Mouse (Mus musculus) lung, embryonic 16.5 days (tissue): Measurements from ENCODE around the gene Saxo2. TPM values are rescaled to one million over a fixed set of nuclear protein-coding genes. Genes with fewer than 3 reads are reported as not detected.
A peak's percentile ranks its signal among the peaks of the same experiment; 100 is the strongest.

Experiments used
- ATAC-seq: fragments of 200-750 bp; cut with Nextera tagmentation; 2 replicates; pipeline ENCODE4 v1.8.0; 2017; ENCODE audit warnings: low read depth, mild to moderate bottlenecking, moderate library complexity
- H3K27ac ChIP-seq: fragments of 300-500 bp; sonication (generic); 2 replicates; pipeline ENCODE4 v1.5.1; 2014; ENCODE audit warnings: mild to moderate bottlenecking, control low read depth, low read length
- H3K27me3 ChIP-seq: fragments of 300-500 bp; sonication (generic); 2 replicates; pipeline ENCODE4 v1.6.1; 2014; ENCODE audit warnings: low read depth, low read length, mixed read lengths; ENCODE audit not compliant: control insufficient read depth, insufficient read depth
- H3K36me3 ChIP-seq: fragments of 300-500 bp; sonication (generic); 2 replicates; pipeline ENCODE4 v1.6.1; 2014; ENCODE audit warnings: low read length; ENCODE audit not compliant: control insufficient read depth, insufficient read depth
- H3K4me1 ChIP-seq: fragments of 300-500 bp; sonication (generic); replicated peaks from 2 replicates; pipeline ENCODE4 v1.6.1; 2014; ENCODE audit warnings: low read length, mixed read lengths; ENCODE audit not compliant: control insufficient read depth, insufficient read depth
- H3K4me2 ChIP-seq: fragments of 300-500 bp; sonication (generic); 2 replicates; pipeline ENCODE4 v1.6.1; 2014; ENCODE audit warnings: low read depth, low read length, control low read depth
- H3K4me3 ChIP-seq: fragments of 300-500 bp; sonication (generic); 2 replicates; pipeline ENCODE4 v1.5.1; 2014; ENCODE audit warnings: mild to moderate bottlenecking, low read length, control low read depth
- H3K9ac ChIP-seq: fragments of 300-500 bp; sonication (generic); 2 replicates; pipeline ENCODE4 v1.6.1; 2014; ENCODE audit warnings: low read length, control low read depth
- H3K9me3 ChIP-seq: fragments of 300-500 bp; sonication (generic); 2 replicates; pipeline ENCODE4 v1.6.1; 2016; ENCODE audit warnings: low read length; ENCODE audit not compliant: control insufficient read depth
- WGBS: fragments of 180-500 bp; shearing (Covaris S2); extraction: QIAGEN DNeasy Blood & Tissue Kit; methylation state at CpG from one replicate; pipeline ENCODE4 v1.1.7; 2014; 5-methylcytosine and 5-hydroxymethylcytosine counted together
- polyA plus RNA-seq: library from polyadenylated mRNA; unstranded; fragments of >200 nt; fragmentation: Nextera tagmentation; extraction: Ambion mirVana; gene quantifications from 2 replicates; pipeline ENCODE4 v1.2.1, GENCODE M21; 2015

Gene Saxo2
- polyA plus RNA-seq, 1 experiment from 2014 or later, result 12.7 TPM

GRCm38 (mm10) chr7:82647909-82648308, 419 bp downstream of the Saxo2 start:
- no peak for ATAC-seq
- peak overlapping the region; percentile 81 for H3K4me3 ChIP-seq
- no peak overlapping the region for H3K27ac ChIP-seq
- 21% methylated on average over 4 of the region's 4 CpGs for WGBS
- peak overlapping the region; percentile 79 for H3K9ac ChIP-seq
- peak overlapping the region; percentile 69 for H3K4me2 ChIP-seq
- H3K36me3 ChIP-seq, result no peaks in the 10 kb centered on the region
- no peaks in the 10 kb centered on the region for H3K9me3 ChIP-seq
- no peaks in the 10 kb centered on the region for H3K27me3 ChIP-seq
- H3K4me1 ChIP-seq, result peaks cover 7% of the 10 kb centered on the region; the same call in 1 of the 2 replicates

GRCm38 (mm10) chr7:82647183-82647582, 1.1 kb downstream of the Saxo2 start:
- Histone ChIP-seq H3K4me1 (peaks cover 7% of the 10 kb centered on the region; the same call in 1 of the 2 replicates), H3K36me3 (no peaks in the 10 kb centered on the region), H3K4me2 (no peak overlapping the region), H3K27me3 (no peaks in the 10 kb centered on the region), H3K9me3 (no peaks in the 10 kb centered on the region), H3K9ac (no peak overlapping the region), H3K4me3 (no peak overlapping the region), H3K27ac (no peak overlapping the region)
- no peak for ATAC-seq
- WGBS, result 84% methylated on average over 3 of the region's 3 CpGs

- no peak for ATAC-seq
- H3K9me3 ChIP-seq, result no peaks in the 10 kb centered on the region
- no peaks in the 10 kb centered on the region for H3K4me1 ChIP-seq
- H3K36me3 ChIP-seq, result no peaks in the 10 kb centered on the region
- no peak overlapping the region for H3K4me3 ChIP-seq
- no peak overlapping the region for H3K27ac ChIP-seq
- 8% methylated on average over 7 of the region's 7 CpGs for WGBS
- H3K9ac ChIP-seq, result no peak overlapping the region
- no peaks in the 10 kb centered on the region for H3K27me3 ChIP-seq
- no peak overlapping the region for H3K4me2 ChIP-seq
These were observed 23.0 kb downstream of the Saxo2 start for GRCm38 (mm10) chr7:82625342-82625741.

- Histone ChIP-seq H3K36me3 (no peaks in the 10 kb centered on the region), H3K4me1 (no peaks in the 10 kb centered on the region), H3K4me2 (no peak overlapping the region), H3K9me3 (no peaks in the 10 kb centered on the region), H3K27me3 (no peaks in the 10 kb centered on the region), H3K27ac (no peak overlapping the region), H3K9ac (no peak overlapping the region), H3K4me3 (no peak overlapping the region)
- ATAC-seq, result no peak
- 53% methylated on average over 3 of the region's 3 CpGs for WGBS
These were observed 38.7 kb downstream of the Saxo2 start for GRCm38 (mm10) chr7:82609629-82610028.

- H3K4me2 ChIP-seq, result no peak overlapping the region
- ATAC-seq, result peak; percentile 95
- no peaks in the 10 kb centered on the region for H3K9me3 ChIP-seq
- no peaks in the 10 kb centered on the region for H3K36me3 ChIP-seq
- peak overlapping the region; percentile 35; the same call in 1 of the 2 replicates for H3K27ac ChIP-seq
- no peak overlapping the region for H3K4me3 ChIP-seq
- WGBS, result 62% methylated on average over 6 of the region's 6 CpGs
- no peak overlapping the region for H3K9ac ChIP-seq
- no peaks in the 10 kb centered on the region for H3K4me1 ChIP-seq
- no peaks in the 10 kb centered on the region for H3K27me3 ChIP-seq
These were observed 42.9 kb downstream of the Saxo2 start for GRCm38 (mm10) chr7:82605425-82605824.

GRCm38 (mm10) chr7:82602008-82602407, 46.3 kb downstream of the Saxo2 start:
- no peak overlapping the region for H3K27ac ChIP-seq
- no peaks in the 10 kb centered on the region for H3K9me3 ChIP-seq
- H3K4me1 ChIP-seq, result no peaks in the 10 kb centered on the region
- ATAC-seq, result no peak
- H3K4me2 ChIP-seq, result no peak overlapping the region
- H3K9ac ChIP-seq, result no peak overlapping the region
- H3K36me3 ChIP-seq, result no peaks in the 10 kb centered on the region
- no peaks in the 10 kb centered on the region for H3K27me3 ChIP-seq
- 77% methylated on average over 4 of the region's 4 CpGs for WGBS
- H3K4me3 ChIP-seq, result no peak overlapping the region

GRCm38 (mm10) chr7:82590931-82591330, 57.4 kb downstream of the Saxo2 start:
- Histone ChIP-seq H3K4me1 (no peaks in the 10 kb centered on the region), H3K9ac (no peak overlapping the region), H3K4me2 (no peak overlapping the region), H3K9me3 (no peaks in the 10 kb centered on the region), H3K27ac (no peak overlapping the region), H3K4me3 (no peak overlapping the region), H3K36me3 (no peaks in the 10 kb centered on the region), H3K27me3 (no peaks in the 10 kb centered on the region)
- 56% methylated on average over 6 of the region's 6 CpGs for WGBS
- ATAC-seq, result no peak

Other genes starting within 250 kb of the Saxo2 start
- gene Efl1, start 86 bp upstream of the Saxo2 start, polyA plus RNA-seq, result 21.1 and 21.2 TPM in 2 replicates
- 8.5 and 8.7 TPM in 2 replicates for gene Mex3b, start 218.8 kb upstream of the Saxo2 start, polyA plus RNA-seq